Mouse (Mus musculus) right cerebral cortex, adult 2 months (tissue): ENCODE results near the gene Fam92b.
A peak's percentile ranks its signal among the peaks of the same experiment; 100 is the strongest.

Experiments used
- DNase-seq, 2 experiments: peaks; one replicate each; pipeline ENCODE4 v3.0.0; 2021 to 2022; ENCODE audit warnings: low spot score in 2 of 2

Gene Fam92b

GRCm38 (mm10) chr8:120177318-120178123 is at the start of gene Fam92b:
Gene Fam92b, minus strand, starts transcription at chr8:120177466.
- peak; percentile 54 to 58 for DNase-seq

GRCm38 (mm10) chr8:120225421-120226151 is 48.3 kb upstream of the Fam92b start:
- peak; percentile 89 for DNase-seq

- DNase-seq, result peak in 1 of 2 experiments; percentile 16
These were observed 47.5 kb upstream of the Fam92b start for GRCm38 (mm10) chr8:120224521-120225420.

GRCm38 (mm10) chr8:120222548-120222947 is 45.3 kb upstream of the Fam92b start:
- no peak for DNase-seq

- DNase-seq, result peak in 1 of 2 experiments; percentile 21
These were observed 39.9 kb upstream of the Fam92b start for GRCm38 (mm10) chr8:120216855-120217830.

GRCm38 (mm10) chr8:120215416-120216141 is 38.3 kb upstream of the Fam92b start:
- DNase-seq, result no peak

- no peak for DNase-seq
These were observed 36.7 kb upstream of the Fam92b start for GRCm38 (mm10) chr8:120213939-120214338.

GRCm38 (mm10) chr8:120213229-120213628 is 36.0 kb upstream of the Fam92b start:
- no peak for DNase-seq

GRCm38 (mm10) chr8:120212596-120212995 is 35.3 kb upstream of the Fam92b start:
- DNase-seq, result no peak

GRCm38 (mm10) chr8:120211345-120211744 is 34.1 kb upstream of the Fam92b start:
- DNase-seq, result no peak

GRCm38 (mm10) chr8:120208113-120208512 is 30.8 kb upstream of the Fam92b start:
- DNase-seq, result no peak

- no peak for DNase-seq
These were observed 30.1 kb upstream of the Fam92b start for GRCm38 (mm10) chr8:120207364-120207763.

- peak in 1 of 2 experiments; percentile 49 for DNase-seq
These were observed 28.6 kb upstream of the Fam92b start for GRCm38 (mm10) chr8:120205916-120206315.

- DNase-seq, result no peak
These were observed 27.6 kb upstream of the Fam92b start for GRCm38 (mm10) chr8:120204736-120205360.

- DNase-seq, result no peak
These were observed 25.3 kb upstream of the Fam92b start for GRCm38 (mm10) chr8:120202546-120202945.

- no peak for DNase-seq
These were observed 24.1 kb upstream of the Fam92b start for GRCm38 (mm10) chr8:120201351-120201750.

- DNase-seq, result no peak
These were observed 14.9 kb upstream of the Fam92b start for GRCm38 (mm10) chr8:120192118-120192517.

GRCm38 (mm10) chr8:120191633-120192032 is 14.4 kb upstream of the Fam92b start:
- no peak for DNase-seq

- peak; percentile 82 to 84 for DNase-seq
These were observed 13.6 kb upstream of the Fam92b start for GRCm38 (mm10) chr8:120190810-120191413.
